Mouse (Mus musculus) right cerebral cortex, postnatal 36 days (tissue): Measurements from ENCODE around the gene Dclk1.

Experiments
- DNase-seq, 2 experiments: peaks; one replicate each; pipeline ENCODE4 v3.0.0; 2022; ENCODE audit warnings: low spot score in 2 of 2, mixed read lengths in 1 of 2

The Dclk1 gene

GRCm38 (mm10) chr3:55495866-55496265 lies 253.7 kb downstream of the Dclk1 start:
- DNase-seq: no peak

DNA sequence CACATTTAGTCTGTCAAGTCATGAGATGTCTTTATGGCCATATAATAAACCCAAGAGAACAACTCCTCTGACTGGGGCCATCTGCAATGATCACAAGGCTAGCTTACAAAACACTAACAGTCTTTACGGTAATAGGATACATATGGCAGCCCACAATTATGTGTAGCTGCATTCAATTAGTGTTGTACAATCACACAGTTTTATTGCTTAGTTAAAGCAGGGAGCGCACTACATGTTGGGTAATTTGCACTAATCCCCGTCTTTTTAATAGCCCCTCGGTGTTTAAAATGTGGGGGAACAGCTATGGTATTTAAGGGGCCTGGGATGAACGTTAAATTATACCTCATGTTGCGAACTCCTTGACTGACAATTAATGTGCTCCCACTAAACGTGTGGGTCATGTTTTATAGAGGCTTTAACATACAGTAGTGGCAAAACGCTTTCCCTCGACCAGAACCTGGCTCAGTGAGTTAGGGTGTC lies 254.3 kb downstream of the Dclk1 start:
- no peak for DNase-seq

DNA sequence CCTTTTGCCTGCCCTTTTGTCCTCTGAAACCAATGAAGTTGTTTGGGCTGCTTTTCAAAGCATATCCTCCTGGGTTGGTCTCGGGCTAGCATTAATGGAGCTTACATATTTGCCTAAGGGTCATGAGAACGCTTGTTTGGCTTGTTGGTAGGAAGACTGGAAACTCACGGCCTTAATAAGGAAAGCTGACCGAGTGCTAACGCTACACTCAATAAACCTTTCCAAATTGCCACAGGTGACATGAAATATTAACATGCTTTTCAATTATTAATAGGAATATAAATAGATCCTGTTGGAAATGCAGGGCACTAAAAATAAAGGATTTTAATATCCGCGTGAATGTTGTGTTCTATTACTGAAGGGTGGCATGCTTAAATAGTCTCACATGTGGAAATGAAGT lies 257.1 kb downstream of the Dclk1 start:
- DNase-seq: no peak

DNA sequence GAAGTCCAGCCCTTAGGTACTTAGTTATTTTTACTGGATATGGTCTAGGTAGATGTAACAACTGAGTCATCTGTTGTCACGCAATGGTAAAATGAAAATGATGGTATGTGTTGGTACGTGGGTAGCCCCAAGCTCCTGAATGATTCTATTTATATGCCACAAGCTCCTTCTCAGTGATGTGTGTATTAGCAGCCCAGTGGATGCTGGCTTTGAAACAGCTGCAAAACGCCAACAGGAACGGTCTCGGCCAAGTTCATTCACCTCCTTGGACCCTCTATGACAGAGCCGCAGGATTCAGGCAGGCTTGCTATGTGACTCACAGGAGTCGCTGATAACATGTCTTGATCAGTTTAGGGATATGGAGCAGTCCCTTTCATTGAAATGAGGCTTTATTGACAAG lies 268.0 kb downstream of the Dclk1 start:
- no peak for DNase-seq

DNA sequence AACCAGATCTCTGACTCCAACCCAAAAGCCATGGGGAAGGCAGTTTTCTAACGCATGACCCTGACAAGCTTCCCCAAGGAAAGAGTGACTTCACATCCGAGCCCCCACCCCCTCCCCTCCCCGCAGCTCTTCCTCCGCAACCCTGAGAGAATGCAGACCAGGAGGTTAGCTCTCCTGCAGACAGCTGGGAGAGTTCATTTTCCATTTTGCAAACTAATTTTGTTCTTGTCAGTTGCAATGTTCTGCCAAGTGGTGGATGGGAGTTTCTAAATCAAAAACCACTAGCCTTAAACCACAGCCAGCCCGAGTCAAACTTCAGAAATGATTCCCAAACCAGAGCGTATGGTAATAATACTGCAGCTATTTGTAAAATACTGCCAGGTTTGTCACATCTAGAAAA lies 269.5 kb downstream of the Dclk1 start:
- DNase-seq: no peak

GRCm38 (mm10) chr3:55515966-55516365 lies 273.8 kb downstream of the Dclk1 start:
- no peak for DNase-seq

DNA sequence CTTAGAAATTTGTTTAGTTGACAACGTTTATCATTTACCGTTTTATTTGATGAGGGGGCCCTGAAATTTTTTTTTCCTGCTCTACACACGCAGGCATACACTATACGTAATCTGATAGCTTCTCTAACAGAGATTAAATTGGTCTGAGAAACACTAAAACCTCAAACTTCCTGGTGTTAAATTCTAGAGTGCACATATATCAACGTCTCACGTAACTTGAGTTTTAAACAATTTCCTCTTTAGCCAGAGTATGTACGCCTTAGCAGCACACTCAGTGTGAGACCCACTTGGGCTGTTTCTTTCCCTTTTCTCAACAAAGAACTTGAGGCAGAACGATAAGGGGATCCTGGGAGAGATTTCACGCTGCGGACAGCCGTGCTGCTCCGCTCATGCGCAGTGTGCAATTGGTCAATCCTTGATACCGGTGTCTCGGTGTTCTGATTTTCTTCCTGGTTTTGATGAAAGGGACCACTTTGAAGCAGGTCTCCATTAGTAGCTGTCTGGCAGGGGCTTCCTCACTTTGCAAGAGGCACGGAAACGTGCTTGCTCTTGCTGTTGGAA lies 275.4 kb downstream of the Dclk1 start:
- DNase-seq: no peak

DNA sequence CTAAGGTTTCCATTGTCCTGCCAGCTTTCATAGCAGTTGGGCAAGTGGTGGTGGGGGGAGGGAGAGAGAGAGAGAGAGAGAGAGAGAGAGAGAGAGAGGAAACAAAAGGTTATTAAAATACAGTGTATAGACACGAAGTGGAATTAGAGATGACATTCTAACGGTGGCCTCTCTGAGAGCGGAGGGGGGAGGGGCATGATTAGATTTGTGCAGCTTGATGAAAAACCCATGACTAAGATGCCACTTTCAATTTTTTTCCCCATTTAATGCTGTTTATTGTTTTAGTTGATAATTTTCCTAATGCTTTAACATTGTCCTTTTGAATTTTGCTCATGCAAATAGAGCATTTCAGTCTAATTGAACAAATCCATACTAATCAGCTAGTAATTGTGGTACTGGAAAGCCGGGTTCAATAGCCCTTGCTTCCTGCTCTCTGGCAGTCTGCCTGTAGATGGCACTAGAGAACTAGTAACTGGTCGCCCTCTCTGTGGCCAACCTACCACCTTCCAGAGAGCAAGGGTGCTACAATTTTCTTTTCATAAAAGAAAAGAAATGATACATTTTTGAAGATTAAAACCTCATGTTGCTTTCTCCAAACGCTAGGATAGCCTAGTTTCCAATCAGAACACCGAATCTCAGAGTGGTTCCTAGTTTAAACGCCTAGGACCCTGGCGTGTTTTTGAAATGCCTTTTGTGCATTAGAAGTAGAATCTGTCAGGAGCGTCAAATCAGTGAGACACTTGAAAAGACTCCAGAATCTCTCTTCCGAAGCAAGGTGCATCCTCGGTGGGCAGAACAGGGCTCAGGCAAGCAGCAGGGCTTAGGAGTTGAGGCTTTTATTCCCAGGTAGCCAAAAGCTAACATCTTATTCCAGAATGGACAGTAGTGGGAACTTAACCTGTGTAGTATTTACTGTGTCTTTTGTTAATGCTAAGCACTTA lies 278.3 kb downstream of the Dclk1 start:
- DNase-seq: no peak

DNA sequence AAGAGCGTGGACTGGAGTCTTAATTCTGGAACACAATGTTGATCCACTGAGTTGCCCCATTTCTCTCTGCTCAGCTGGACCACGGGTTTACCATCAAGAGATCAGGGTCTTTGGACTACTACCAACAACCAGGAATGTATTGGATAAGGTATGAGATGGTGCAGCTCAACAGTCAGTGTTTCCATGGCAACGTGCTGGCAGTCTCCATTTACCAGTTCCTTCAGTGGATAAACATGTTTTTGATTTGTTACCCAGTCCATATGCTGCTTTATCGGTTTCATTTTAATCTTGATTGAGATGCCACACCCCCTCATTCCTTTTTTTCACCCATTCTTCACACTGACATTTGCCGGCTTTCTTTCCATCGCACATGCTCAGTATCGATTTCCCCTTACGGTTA lies 279.6 kb downstream of the Dclk1 start:
- no peak for DNase-seq

- DNase-seq: no peak
These were observed 281.1 kb downstream of the Dclk1 start for GRCm38 (mm10) chr3:55523224-55523623.

- no peak for DNase-seq
These were observed 281.7 kb downstream of the Dclk1 start for GRCm38 (mm10) chr3:55523735-55524477.

DNA sequence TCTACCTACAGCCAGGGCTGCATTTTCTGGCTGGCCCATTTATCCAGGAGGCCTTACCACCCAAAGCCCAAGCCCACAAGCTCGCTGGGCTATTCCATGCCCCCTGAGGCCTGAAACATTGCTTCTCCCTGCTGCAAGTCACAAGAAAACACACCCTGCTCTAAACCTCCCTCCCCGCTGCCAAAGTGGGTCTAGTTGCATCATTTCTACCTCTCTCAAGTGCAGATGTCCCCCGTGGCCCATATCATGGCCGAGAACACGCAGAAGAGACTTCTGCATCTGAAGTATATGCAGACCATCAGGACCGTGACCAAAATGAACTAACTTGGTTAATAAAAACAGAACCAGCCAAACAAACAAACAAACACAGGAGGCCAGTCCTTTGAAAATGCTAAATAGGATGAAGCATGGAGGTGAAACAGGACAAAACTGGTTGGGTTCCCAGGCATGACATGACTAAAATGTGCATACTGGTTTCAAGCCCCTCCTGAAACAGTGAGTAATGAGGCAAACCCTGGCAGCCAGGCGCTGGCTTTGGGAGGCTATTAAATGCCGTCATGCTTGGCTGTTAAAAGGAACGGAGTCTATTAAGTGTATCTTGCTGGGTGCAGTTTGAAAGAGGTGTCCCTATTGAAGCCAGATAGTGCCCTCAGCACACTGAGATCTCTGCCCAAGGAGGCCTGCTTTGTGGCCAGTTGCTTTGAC lies 282.5 kb downstream of the Dclk1 start:
- no peak for DNase-seq

- DNase-seq: no peak
These were observed 284.3 kb downstream of the Dclk1 start for GRCm38 (mm10) chr3:55526470-55526869.

DNA sequence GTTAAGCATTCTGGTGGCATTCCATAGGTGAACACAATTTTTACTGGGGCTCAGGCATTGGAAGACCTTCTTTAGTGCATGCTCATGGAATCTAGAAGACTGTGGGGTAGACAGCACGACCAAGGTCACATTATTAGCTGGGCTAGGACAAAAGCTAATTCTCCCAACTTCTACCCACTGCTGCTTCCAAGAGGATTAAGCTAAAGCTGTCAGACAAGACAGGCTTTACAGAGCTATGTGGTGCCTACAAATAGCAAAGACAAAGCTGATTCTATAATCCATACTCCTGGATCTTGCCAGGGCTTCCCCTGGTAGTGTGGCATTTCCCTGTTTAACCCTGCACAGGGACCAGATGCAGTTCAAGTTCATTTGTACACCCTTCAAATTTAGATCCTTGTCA lies 285.4 kb downstream of the Dclk1 start:
- no peak for DNase-seq

- DNase-seq: no peak
These were observed 285.8 kb downstream of the Dclk1 start for GRCm38 (mm10) chr3:55528012-55528411.

- DNase-seq: no peak
These were observed 287.2 kb downstream of the Dclk1 start for GRCm38 (mm10) chr3:55529414-55529813.

- no peak for DNase-seq
These were observed 289.3 kb downstream of the Dclk1 start for GRCm38 (mm10) chr3:55531204-55532044.

DNA sequence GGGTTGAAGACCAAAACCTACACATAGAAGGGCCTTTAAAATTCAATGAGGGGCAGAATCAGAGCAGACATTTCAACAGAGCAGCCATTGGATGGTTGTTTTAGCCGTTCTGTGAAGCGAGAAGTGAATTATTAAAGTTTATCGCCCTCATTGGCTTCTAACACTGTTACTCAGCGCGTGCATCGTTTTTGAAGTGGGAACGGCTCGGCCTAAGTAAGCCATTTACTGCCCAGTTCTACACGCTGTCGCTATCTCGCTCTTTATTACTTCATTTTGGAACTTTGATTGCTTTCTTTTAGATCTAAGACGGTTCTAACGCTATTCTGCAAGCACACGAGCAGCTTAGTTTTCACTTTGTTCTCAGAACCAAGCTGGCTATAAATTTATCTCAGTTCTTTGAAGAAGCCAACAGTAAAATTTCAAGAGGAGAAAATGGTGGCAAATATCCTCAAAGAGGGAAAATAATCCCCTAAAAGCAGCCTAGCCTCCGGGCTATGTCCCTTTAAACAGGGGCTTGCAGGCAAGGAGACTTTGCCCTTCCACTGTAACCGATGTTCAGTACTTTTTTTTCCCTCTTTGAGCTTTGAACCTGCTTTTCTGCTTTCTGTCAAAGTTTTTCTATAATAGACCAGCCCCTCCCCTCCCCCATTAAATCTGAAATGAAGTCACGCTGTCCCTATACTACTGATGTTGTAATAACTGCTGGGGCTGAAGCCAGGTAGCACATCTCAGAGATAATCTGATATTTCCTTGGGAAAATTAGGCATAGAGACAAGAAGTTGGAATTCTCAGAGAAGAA lies 290.2 kb downstream of the Dclk1 start:
- DNase-seq: no peak

DNA sequence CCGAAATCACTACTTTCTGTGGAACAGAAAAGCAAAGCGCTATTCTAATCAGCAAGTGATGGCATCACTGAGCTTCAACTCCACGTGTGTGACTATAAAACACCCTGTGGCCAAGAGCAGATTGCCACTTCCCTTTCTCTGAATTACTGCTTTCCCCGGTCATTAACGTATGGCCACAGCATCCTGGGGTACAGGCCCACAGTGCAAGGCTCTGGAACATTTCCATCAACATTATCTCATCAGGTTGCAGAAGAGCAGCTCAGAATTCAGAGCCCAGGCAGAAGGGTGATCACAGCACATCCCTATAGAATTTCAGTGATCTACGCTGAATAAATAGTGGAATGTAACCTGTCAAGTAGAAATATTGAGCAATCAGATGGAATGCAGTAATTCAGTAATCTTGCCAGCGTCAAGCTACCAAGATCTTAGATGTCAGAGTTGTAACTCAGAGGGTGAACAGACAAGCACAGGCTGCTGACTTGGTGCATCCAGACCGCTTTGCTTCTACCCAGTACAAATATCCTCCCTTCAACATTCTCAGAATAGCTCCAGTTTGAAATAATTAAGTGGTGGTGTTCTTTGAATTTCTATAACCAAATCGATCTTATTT lies 293.5 kb downstream of the Dclk1 start:
- no peak for DNase-seq

GRCm38 (mm10) chr3:55536901-55537300 lies 294.7 kb downstream of the Dclk1 start:
- DNase-seq: no peak
